Mouse (Mus musculus) spleen, adult 18-20 months (tissue): ENCODE measurements around the gene Ift57.

Source experiments
- DNase-seq, 2 experiments: peaks; one replicate each; pipeline ENCODE4 v3.0.0; 2022; ENCODE audit warnings: mixed read lengths in 2 of 2

Gene Ift57

GRCm38 (mm10) chr16:49698620-49699525 is at the start of gene Ift57:
Gene Ift57 (plus strand): TSS chr16:49699233.
- peak; percentile 93 to 96 for DNase-seq

DNA sequence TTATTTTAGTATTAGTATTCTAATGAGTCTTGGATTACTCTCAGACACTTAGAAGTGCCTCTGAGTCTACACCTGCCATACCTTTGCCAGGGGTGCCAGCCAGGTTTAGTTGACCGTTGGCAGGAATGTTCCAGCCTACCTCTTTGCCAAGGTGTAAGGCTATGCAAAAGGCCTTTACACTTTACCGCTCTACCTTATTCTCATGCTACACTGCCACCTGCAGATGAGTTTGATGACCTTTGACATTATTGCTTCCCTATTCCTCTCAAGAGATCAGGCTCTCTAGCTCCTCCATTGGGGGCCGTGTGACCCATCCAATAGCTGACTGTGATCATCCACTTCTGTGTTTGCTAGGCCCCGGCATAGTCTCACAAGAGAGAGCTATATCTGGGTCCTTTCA is 41.9 kb upstream of the Ift57 start:
- DNase-seq: no peak

GRCm38 (mm10) chr16:49658029-49658428 is 41.0 kb upstream of the Ift57 start:
- DNase-seq: no peak

GRCm38 (mm10) chr16:49659131-49659530 is 39.9 kb upstream of the Ift57 start:
- no peak for DNase-seq

DNA sequence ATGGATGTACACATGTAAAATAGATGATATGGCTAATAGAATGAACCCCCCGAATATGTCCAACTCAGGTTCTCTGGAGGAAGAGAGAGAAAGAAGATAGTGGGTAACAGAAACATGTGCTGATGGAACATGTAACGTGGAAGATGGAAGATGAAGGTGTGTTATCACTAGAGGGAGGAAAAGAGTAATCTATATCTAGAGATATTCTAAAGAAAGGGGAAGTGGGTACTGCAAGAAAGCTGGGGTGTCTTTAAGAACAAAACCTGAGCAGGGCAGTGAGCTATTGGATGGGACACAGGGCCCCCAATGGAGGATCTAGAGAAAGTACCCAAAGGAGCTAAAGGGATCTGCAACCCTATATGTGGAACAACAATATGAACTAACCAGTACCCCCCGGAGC is 38.9 kb upstream of the Ift57 start:
- DNase-seq: no peak

GRCm38 (mm10) chr16:49662201-49662600 is 36.8 kb upstream of the Ift57 start:
- DNase-seq: no peak

DNA sequence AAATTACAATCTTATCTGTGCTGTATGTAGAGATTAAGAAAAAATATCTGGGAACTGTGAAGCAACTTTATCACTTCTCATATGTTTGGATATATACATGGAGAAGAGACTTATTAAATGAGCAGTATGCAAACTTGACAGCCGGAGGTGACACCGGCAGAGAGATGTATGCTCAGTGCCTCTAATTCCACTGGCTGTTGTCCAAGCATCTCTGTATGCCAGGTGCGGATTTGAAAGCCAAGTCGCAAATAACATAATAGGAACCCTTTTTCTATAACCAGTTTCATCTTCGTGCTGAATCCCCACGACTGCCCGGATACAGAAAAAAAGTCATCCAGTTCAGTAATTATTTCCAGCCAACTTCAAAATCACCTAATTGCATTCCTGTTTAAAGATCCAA is 34.4 kb upstream of the Ift57 start:
- DNase-seq: no peak

GRCm38 (mm10) chr16:49679666-49680065 is 19.4 kb upstream of the Ift57 start:
- DNase-seq: no peak

DNA sequence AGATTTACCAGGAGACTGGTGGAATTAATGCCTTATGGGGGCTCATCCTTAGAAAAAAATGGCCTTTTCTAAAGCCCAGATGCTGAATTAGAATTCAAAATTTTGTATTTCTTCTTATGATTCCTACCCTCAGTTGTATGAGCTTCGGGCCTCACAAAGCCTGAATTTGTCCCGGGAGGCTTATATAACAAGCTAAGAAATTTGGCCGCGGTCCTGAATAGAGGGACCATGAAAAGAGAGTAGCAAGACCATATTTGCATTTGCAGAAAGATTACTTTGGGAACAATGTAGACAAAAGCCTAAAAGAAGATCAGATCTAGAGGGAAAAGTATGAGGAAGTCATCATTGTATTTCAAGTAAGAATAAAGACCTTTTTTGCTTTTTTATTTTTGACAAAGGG is 14.1 kb upstream of the Ift57 start:
- no peak for DNase-seq

GRCm38 (mm10) chr16:49699821-49700220 is 788 bp downstream of the Ift57 start:
- no peak for DNase-seq

DNA sequence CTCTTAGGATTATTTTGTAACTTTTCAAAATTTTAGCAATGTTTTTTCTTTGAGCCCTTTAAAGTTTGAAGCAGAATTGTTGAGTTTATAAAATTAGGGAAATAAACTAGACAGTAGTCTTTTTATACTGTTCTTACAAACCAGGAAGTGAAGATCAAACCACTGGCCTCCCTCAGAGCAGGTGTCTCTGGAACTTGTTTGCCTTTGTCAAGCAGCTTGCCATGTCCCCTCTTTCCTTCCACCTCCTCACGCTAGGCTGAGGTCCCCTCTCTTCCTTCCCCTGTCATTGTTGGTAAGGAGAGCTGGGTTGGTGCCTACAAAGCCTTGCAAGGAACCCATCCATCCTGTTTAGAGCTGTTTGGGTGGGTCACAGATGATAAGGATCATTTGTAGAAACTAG is 9.0 kb downstream of the Ift57 start:
- no peak for DNase-seq

- DNase-seq: no peak
Measured at GRCm38 (mm10) chr16:49710188-49710587, 11.2 kb downstream of the Ift57 start.

DNA sequence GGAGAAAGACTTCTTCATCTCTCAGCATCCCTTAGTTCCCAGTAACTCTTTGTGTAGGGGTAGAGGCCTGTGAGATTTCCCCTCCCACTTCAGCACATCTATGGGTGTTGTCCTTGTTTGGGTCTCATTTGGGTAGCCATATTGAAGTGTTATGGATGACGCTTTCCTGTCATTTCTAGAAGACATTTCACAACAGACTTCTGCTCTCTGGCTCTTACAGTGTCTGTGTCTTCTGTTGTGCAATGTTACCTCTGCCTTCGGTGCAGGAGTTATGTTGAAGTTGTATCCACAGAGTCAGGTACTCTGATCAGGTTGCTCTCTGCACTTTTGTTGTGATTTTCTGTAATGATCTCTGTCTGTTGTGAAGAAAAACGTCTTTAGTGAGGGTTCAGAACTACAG is 14.3 kb downstream of the Ift57 start:
- DNase-seq: no peak

- DNase-seq: no peak
Measured at GRCm38 (mm10) chr16:49720671-49721070, 21.6 kb downstream of the Ift57 start.

- DNase-seq: no peak
Measured at GRCm38 (mm10) chr16:49721678-49722077, 22.6 kb downstream of the Ift57 start.

DNA sequence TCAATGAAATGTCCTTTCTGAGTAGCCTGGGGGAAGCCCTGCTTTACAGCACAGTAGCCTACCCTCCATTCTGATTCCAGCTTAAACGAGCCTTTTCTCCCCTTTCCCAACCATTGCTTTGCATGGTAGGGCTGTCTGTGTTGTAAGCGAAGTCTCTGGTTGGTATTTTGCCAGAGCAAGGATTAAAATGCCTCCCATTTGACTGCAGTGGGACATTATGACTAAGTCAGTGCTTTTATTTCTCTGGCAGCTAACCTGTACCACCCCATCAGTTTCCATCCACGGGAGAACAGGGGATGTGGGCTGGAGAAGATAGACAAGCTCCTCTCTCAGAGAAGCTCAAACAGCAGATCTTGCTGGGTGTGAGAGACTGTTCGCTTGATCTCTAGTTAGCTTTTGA is 24.2 kb downstream of the Ift57 start:
- no peak for DNase-seq

DNA sequence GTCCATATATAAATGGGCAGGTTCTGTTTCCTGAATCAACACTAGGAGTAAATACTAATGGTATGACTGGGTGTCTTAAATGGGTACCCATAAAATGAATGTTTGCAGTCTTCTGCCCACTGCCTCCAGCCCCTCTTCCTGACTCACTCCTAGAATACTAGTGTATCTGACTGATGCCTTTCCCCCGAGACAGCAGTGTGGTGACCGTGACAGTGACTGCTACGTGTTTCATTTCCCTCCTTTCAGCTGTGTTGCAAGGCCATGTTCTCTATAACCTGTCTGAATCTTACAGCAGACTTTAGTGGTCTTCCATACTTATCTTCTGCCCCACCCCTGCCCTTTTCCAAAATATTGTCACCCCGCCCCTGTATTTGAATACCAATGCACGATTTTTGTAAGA is 25.2 kb downstream of the Ift57 start:
- DNase-seq: no peak

DNA sequence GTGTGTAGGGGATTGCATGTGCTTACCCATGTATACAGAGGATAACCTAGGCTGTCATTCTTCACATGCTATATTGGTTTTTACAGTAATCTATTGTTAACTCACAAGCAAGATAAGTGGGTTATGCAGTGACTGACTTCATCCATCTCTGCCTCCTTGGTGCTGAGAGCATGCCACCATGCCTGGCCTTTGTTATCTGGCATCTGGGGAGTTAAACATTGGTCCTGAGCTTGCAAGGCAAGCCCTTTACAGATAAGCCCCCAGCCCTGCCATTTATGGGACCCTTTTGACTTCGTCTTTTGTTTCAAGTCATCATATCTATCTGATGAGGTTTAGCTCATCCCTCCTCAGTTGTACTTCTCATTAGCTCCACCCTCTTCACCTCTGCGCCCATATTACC is 25.9 kb downstream of the Ift57 start:
- no peak for DNase-seq

DNA sequence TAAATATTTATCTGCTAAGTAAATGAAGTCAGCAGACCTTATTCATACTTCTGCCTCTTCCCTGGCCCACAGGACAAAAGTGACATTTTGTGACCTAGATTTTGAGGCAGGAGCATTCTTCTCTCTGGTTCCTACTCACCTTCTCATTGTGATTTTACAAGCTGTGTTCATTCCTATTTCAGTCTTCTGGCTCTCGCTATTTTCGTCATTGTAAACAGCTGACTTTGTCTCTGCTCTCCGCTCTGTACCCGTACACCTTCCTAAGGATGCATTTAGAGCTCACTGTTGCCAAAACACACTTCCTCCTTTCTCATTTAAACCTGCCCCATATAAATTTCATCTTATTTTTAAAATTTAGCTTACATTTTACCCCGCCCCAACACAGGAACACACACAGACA is 26.4 kb downstream of the Ift57 start:
- no peak for DNase-seq

GRCm38 (mm10) chr16:49726216-49726615 is 27.2 kb downstream of the Ift57 start:
- no peak for DNase-seq

DNA sequence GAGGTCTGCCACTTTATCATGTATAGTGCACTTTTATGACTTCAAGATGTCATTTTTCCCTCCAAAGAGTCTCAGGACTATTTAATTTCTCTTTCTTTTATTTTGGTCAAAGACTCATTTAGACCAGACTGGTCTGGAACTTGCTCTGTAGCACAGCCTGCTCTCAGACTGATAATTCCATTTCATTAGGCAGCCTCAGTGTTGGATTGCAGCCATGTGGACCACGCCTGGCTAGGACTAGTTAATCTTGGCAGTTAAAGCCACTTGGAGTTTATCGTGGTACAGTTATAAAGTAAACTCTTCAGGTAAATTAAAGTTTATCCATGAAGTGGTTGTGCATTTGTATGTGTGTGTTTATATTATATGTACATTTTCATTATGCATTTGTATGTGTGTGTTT is 27.7 kb downstream of the Ift57 start:
- DNase-seq: no peak

- DNase-seq: no peak
Measured at GRCm38 (mm10) chr16:49736536-49736935, 37.5 kb downstream of the Ift57 start.

DNA sequence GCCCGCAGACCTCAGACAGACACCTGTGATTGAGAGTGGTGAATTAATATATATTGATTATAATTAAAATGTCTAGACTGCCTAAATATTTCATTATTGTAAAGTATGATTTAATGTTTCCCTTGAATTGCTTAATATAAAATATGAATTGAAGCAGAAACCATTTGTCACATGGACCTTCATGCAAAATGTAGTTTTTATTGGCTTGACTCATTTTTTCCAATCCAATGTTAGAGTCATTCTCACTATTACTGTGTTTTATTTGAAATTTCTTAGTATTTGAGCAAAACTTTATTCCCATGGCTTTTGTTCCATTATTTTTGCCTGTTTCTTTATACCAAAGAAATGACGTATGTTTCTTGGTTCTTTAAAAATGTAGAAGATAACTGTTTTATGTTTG is 48.3 kb downstream of the Ift57 start:
- DNase-seq: no peak

DNA sequence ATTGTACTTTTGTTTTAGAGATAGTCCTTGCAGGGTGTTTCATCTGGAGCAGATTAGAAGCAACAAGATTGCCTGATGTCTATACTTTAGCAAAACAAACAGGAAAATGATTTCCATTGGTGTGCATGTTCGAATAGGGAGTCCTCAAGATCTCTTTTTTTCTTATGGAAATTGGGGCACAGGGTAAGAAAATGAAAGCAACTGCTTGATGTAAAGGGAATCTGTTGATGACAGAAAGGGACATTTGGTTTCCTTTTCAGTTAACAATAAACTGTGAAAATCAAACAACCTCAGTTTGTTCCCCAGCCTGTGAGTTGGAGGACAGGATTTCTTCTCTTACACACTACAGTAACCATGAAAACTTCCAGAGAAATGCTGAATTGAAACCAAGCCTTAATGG is 53.9 kb downstream of the Ift57 start:
- no peak for DNase-seq

GRCm38 (mm10) chr16:49753318-49753717 is 54.3 kb downstream of the Ift57 start:
- no peak for DNase-seq
